In genomic region chr6:30287958-30288357, GRCm38 (mm10) we compare ENCODE assay signal across 16 mouse cellular contexts. TPM values are rescaled to one million over a fixed set of nuclear protein-coding genes. Genes with fewer than 3 reads are reported as not detected.
DNase-seq lines count a peak whose midpoint lies in the region; ATAC-seq lines count a peak whose summit lies in the region.
"Had no signal": no experiment of that assay in that cellular context is flagged by ENCODE, and none has a peak within 500 bp of the region (broad histone marks: within the 10 kb centered on the region; RNA-seq: fewer than 3 reads in every experiment).

No protein-coding gene starts in this region.

- no peak overlapping the region for H3K9ac ChIP-seq in heart, embryonic 11.5 days (ENCODE audit: low read depth, low read length)
- H3K9ac ChIP-seq: heart, embryonic 15.5 days; neural tube, embryonic 13.5 days had no signal

- H3K9me3 ChIP-seq in heart, embryonic 11.5 days (replicated peaks; ENCODE audit: control insufficient read depth, low read length): no peaks in the 10 kb centered on the region
- H3K9me3 ChIP-seq in megakaryocyte, embryonic 14.5 days: no peaks in the 10 kb centered on the region
- H3K9me3 ChIP-seq: heart, embryonic 15.5 days; neural tube, embryonic 13.5 days had no signal

- H3K4me3 ChIP-seq in heart, embryonic 11.5 days (ENCODE audit: low read depth, low read length): no peak overlapping the region
- H3K4me3 ChIP-seq in megakaryocyte, embryonic 14.5 days (replicated peaks): peak overlapping the region; percentile 73
- H3K4me3 ChIP-seq: erythroblast, embryonic 14.5 days; heart, embryonic 15.5 days; neural tube, embryonic 13.5 days had no signal

- no peak for ATAC-seq in heart, embryonic 11.5 days (replicated peaks; ENCODE audit: insufficient number of reproducible peaks, low FRiP score, low TSS enrichment)
- no peak for ATAC-seq in megakaryocyte, adult 5-6 weeks (ENCODE audit: poor library complexity, severe bottlenecking)
- no peak for ATAC-seq in frontal cortex, adult (ENCODE audit: low TSS enrichment)
- ATAC-seq: Patski had no signal

- DNase-seq in heart, postnatal 4 days: peak; percentile 39
- DNase-seq in adrenal gland, postnatal 36 days: peak; percentile 50 to 70
- DNase-seq in gastrocnemius, postnatal 25 days: peak; percentile 25
- DNase-seq in yolk sac, embryonic 10.5 days (ENCODE audit: low spot score): no peak
- DNase-seq: cerebellum, adult 18-20 months; embryo, embryonic 11 days; right cerebral cortex, adult 18-20 months; thymus, postnatal 36 days had no signal

- H3K27ac ChIP-seq in heart, embryonic 11.5 days (ENCODE audit: low read depth, low read length): no peak overlapping the region
- H3K27ac ChIP-seq: heart, embryonic 15.5 days; neural tube, embryonic 13.5 days had no signal

- 88% methylated on average over 6 of the region's 6 CpGs for WGBS in heart, embryonic 11.5 days (ENCODE audit: insufficient replicate concordance)

- no peaks in the 10 kb centered on the region for H3K27me3 ChIP-seq in heart, embryonic 11.5 days (ENCODE audit: control insufficient read depth, insufficient read depth, low read length)
- no peaks in the 10 kb centered on the region for H3K27me3 ChIP-seq in megakaryocyte, embryonic 14.5 days (replicated peaks)
- H3K27me3 ChIP-seq: heart, embryonic 15.5 days; neural tube, embryonic 13.5 days; Patski had no signal

- no peak overlapping the region for H3K4me2 ChIP-seq in heart, embryonic 11.5 days
- H3K4me2 ChIP-seq: heart, embryonic 15.5 days; neural tube, embryonic 13.5 days had no signal

- H3K36me3 ChIP-seq in heart, embryonic 11.5 days (ENCODE audit: control insufficient read depth, insufficient read depth, low read length): peaks cover 11% of the 10 kb centered on the region
- peaks cover 90% of the 10 kb centered on the region for H3K36me3 ChIP-seq in megakaryocyte, embryonic 14.5 days (replicated peaks; ENCODE audit: low read length)

- 0 out of 2 replicates have a peak, but pooled peaks cover 3% of the 10 kb centered on the region for H3K4me1 ChIP-seq in heart, embryonic 11.5 days (ENCODE audit: control insufficient read depth, insufficient read depth, low read length)
- peaks cover 36% of the 10 kb centered on the region for H3K4me1 ChIP-seq in megakaryocyte, embryonic 14.5 days
- H3K4me1 ChIP-seq: neural tube, embryonic 13.5 days had no signal

RNA-seq across cellular contexts. Expression of gene Ube2h, which starts 16.4 kb away (rescaled TPM):
- 10 to 100 TPM; 77.0 to 77.5 TPM for total RNA-seq in heart, postnatal 4 days (2021)
- 58.4 and 60.9 TPM in 2 replicates for polyA plus RNA-seq in heart, embryonic 11.5 days (2014; fragmentation: Nextera tagmentation; extraction: Ambion mirVana)
- polyA plus RNA-seq in megakaryocyte, embryonic 14.5 days (2012; ENCODE audit: insufficient read depth, low replicate concordance): 20.5 and 26.8 TPM in 2 replicates
- 16.8 and 18.5 TPM in 2 replicates for total RNA-seq in megakaryocyte, adult 5-6 weeks (2015)
- total RNA-seq in megakaryocyte, adult 5-6 weeks (2017): 21.1 and 31.3 TPM in 2 replicates
- 100 to 1,000 TPM; 105 to 126 TPM for total RNA-seq in adrenal gland, postnatal 36 days (2021)
- total RNA-seq in gastrocnemius, postnatal 25 days (2021): 10 to 100 TPM; 50.4 to 62.2 TPM
